Mouse (Mus musculus): ENCODE measurements at regions not wholly inside any gene's neighbourhood (a gene's known extent, or its start where the extent isn't known, plus 50 kb on each side); places are given as distances from the start of the nearest gene placed in this dataset.

DNA sequence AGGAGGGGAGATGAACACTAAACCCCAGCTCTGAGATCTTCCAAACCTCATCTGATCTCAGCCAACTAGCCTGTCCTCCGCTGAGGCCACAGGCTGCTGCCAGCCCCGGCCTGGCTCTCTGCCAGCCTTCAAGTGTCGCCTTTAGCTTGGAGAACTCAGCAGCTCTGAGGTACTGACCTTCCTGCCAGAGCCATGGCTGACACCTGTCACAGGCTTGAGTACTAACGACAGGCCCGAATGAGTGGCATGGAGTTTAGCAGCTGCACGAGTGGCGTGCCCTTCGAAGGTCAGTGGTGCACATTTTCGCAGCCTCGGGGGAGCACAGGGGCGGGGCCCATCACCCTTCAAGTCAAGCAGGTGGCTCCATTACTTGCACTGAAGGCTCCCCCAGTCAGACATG lies 85.2 kb upstream of the Zfp703 start:
- TF ChIP-seq ETS1 (conservative IDR thresholded peaks at IDR 0.05; ENCODE audit: low read depth, low read length) (no peak), POLR2A (IDR thresholded peaks at IDR 0.05; ENCODE audit: low read depth, low read length) (no peak), ZC3H11A (IDR thresholded peaks at IDR 0.05; ENCODE audit: low read depth, low read length) (no peak), CTCF (conservative IDR thresholded peaks at IDR 0.05 in 1 of 2, IDR thresholded peaks at IDR 0.05 in 1 of 2; ENCODE audit: low read depth in 2 of 2, low read length in 2 of 2) (no peak), MAX (IDR thresholded peaks at IDR 0.05; ENCODE audit: low read length) (no peak), ZMIZ1 (IDR thresholded peaks at IDR 0.05; ENCODE audit: low read depth, low read length) (no peak), JUN (IDR thresholded peaks at IDR 0.05; ENCODE audit: insufficient read depth, low read depth, low read length) (no peak), EP300 (IDR thresholded peaks at IDR 0.05; ENCODE audit: low read length) (no peak), SIN3A (IDR thresholded peaks at IDR 0.05; ENCODE audit: low read length) (no peak), NRF1 (IDR thresholded peaks at IDR 0.05; ENCODE audit: low read depth, low read length) (no peak), MEF2A (IDR thresholded peaks at IDR 0.05; ENCODE audit: borderline replicate concordance, low read depth, low read length) (no peak)
